Mouse (Mus musculus): ENCODE results near the gene Mast4. TPM values are rescaled to one million over a fixed set of nuclear protein-coding genes. Genes with fewer than 3 reads are reported as not detected.

Mast4 gene
- polyA plus RNA-seq, 1 experiment from 2014 or later, result 15.2 TPM

- H3K27me3 ChIP-seq, result no peaks in the 10 kb centered on the region
- H3K36me3 ChIP-seq (ENCODE audit: poor library complexity, severe bottlenecking), result no peaks in the 10 kb centered on the region
- no peaks in the 10 kb centered on the region for H3K9me3 ChIP-seq (replicated peaks)
- no peaks in the 10 kb centered on the region for H3K4me1 ChIP-seq
- H3K9ac ChIP-seq, result no peak overlapping the region
- no peak for ATAC-seq
- 79% methylated on average over 2 of the region's 2 CpGs for WGBS
- H3K4me3 ChIP-seq, result no peak overlapping the region
- no peak overlapping the region for H3K4me2 ChIP-seq
- H3K27ac ChIP-seq, result no peak overlapping the region
These were observed 608.4 kb downstream of the Mast4 start for GRCm38 (mm10) chr13:102725906-102726305.

DNA sequence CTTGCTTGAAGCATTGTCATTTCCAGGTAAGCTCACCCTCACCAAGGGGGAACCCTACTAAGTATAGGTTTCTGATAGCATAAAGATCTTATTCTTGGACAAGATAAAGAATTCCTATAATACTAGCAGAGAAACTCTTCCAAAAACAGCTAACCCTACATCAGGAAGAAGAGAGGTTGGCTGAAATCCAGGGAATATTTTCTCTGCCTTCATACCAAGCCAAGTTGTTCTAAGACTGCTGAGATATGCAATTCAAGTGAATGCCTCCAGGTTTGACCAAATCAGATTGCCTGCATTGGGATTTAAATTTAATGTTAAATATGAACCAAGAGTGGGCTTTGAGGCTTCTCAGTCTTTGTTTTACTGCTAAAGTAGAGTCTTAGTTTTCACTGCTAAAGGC is 608.9 kb downstream of the Mast4 start:
- no peaks in the 10 kb centered on the region for H3K9me3 ChIP-seq (replicated peaks)
- H3K4me1 ChIP-seq, result no peaks in the 10 kb centered on the region
- H3K27me3 ChIP-seq, result no peaks in the 10 kb centered on the region
- no peak overlapping the region for H3K4me2 ChIP-seq
- H3K27ac ChIP-seq, result no peak overlapping the region
- H3K9ac ChIP-seq, result no peak overlapping the region
- no peak for ATAC-seq
- no peaks in the 10 kb centered on the region for H3K36me3 ChIP-seq (ENCODE audit: poor library complexity, severe bottlenecking)
- H3K4me3 ChIP-seq, result no peak overlapping the region

GRCm38 (mm10) chr13:102716973-102717372 is 617.3 kb downstream of the Mast4 start:
- ATAC-seq, result no peak
- Histone ChIP-seq H3K36me3 (ENCODE audit: poor library complexity, severe bottlenecking) (no peaks in the 10 kb centered on the region), H3K27me3 (no peaks in the 10 kb centered on the region), H3K9me3 (replicated peaks) (no peaks in the 10 kb centered on the region), H3K4me3 (no peak overlapping the region), H3K9ac (no peak overlapping the region), H3K4me2 (no peak overlapping the region), H3K4me1 (no peaks in the 10 kb centered on the region), H3K27ac (no peak overlapping the region)
- WGBS, result 83% methylated on average over 1 of the region's 1 CpGs

- no peak overlapping the region for H3K4me3 ChIP-seq
- H3K27me3 ChIP-seq, result no peaks in the 10 kb centered on the region
- no peaks in the 10 kb centered on the region for H3K9me3 ChIP-seq (replicated peaks)
- H3K36me3 ChIP-seq (ENCODE audit: poor library complexity, severe bottlenecking), result no peaks in the 10 kb centered on the region
- WGBS, result 92% methylated on average over 3 of the region's 3 CpGs
- peaks cover 37% of the 10 kb centered on the region for H3K4me1 ChIP-seq
- H3K4me2 ChIP-seq, result no peak overlapping the region
- H3K27ac ChIP-seq, result no peak overlapping the region
- H3K9ac ChIP-seq, result no peak overlapping the region
- ATAC-seq, result no peak
These were observed 633.6 kb downstream of the Mast4 start for GRCm38 (mm10) chr13:102700744-102701143.

DNA sequence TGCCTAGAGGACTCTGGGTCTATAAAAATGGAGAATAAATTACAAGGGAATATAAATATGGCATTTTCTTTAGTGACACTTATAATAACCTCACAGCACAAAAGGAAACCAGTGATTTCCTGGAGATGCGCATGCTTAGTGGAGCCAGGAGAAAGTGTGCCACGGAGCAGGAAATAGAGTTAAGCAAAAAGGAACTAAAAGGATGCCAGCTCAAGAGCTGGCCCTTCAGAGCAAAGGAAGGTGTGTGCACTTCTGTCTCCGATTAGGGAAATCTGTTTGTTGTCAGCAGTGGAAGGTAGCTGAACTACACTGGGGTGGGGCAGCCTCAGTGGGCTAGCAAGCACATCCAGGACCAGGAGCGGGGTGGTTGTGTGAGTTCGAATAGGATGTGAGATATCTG is 634.1 kb downstream of the Mast4 start:
- ATAC-seq, result no peak
- H3K27ac ChIP-seq, result no peak overlapping the region
- no peak overlapping the region for H3K9ac ChIP-seq
- no peak overlapping the region for H3K4me2 ChIP-seq
- 88% methylated on average over 5 of the region's 5 CpGs for WGBS
- peaks cover 37% of the 10 kb centered on the region for H3K4me1 ChIP-seq
- H3K27me3 ChIP-seq, result no peaks in the 10 kb centered on the region
- no peaks in the 10 kb centered on the region for H3K9me3 ChIP-seq (replicated peaks)
- H3K36me3 ChIP-seq (ENCODE audit: poor library complexity, severe bottlenecking), result no peaks in the 10 kb centered on the region
- no peak overlapping the region for H3K4me3 ChIP-seq

DNA sequence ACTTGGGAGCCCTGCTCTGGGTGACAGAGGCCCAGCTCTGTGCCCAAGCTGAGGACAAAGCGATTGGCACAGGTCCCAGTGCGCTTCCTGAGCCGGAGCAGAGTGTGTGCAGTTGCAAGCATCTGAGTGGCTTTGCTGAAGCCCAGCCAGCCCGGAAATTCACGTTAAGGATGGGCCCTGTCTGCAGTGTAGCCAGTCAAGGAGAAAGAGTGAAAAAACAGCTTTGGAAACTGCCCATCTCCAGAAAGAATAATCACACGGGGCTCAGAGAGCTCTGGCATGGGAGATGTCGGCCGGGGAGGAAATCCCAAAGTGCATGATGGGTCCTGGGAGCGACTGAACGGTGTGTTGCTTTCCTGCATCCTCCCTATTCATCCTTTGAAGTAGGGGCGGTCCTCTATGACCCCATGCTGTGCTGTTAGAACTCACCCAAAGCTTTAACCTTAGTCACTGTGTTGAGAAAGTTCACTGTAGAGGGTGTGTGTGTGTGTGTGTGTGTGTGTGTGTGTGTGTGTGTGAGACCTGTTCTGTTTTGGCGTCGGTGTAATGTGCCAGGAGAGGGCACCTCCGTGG is 635.5 kb downstream of the Mast4 start:
- Histone ChIP-seq H3K9me3 (replicated peaks) (no peaks in the 10 kb centered on the region), H3K27ac (peak overlapping the region; percentile 90), H3K4me3 (peak overlapping the region; percentile 19), H3K27me3 (no peaks in the 10 kb centered on the region), H3K9ac (peak overlapping the region; percentile 39), H3K36me3 (ENCODE audit: poor library complexity, severe bottlenecking) (no peaks in the 10 kb centered on the region), H3K4me2 (peak overlapping the region; percentile 56), H3K4me1 (peaks cover 37% of the 10 kb centered on the region)
- ATAC-seq, result peak; percentile 96
- 12% methylated on average over 14 of the region's 14 CpGs for WGBS

DNA sequence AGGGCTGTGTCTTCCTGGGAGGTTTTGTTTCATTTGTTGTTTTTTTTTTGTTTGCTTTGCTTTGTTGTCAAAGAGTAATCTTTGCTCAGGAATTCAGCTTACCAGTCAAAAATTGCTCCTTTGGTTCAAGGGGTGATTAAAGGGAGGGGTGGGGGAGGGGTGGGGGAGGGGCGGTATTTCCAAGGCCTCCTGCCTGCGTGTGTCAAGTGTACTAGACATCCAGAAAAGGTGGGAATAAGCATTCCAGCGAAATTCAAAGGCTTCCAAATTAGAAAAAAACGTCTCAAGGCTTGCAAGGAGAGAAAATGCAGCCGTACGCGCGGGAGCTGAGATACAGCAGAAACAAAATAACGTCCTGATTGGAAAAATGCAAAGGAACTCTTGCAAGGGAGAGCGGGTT is 636.0 kb downstream of the Mast4 start:
- H3K4me3 ChIP-seq, result peak overlapping the region; percentile 19
- WGBS, result 6% methylated on average over 10 of the region's 10 CpGs
- H3K9ac ChIP-seq, result peak overlapping the region; percentile 39
- ATAC-seq, result peak; percentile 34
- peak overlapping the region; percentile 90 for H3K27ac ChIP-seq
- no peaks in the 10 kb centered on the region for H3K27me3 ChIP-seq
- H3K36me3 ChIP-seq (ENCODE audit: poor library complexity, severe bottlenecking), result no peaks in the 10 kb centered on the region
- peaks cover 37% of the 10 kb centered on the region for H3K4me1 ChIP-seq
- H3K9me3 ChIP-seq (replicated peaks), result no peaks in the 10 kb centered on the region
- H3K4me2 ChIP-seq, result peak overlapping the region; percentile 56

DNA sequence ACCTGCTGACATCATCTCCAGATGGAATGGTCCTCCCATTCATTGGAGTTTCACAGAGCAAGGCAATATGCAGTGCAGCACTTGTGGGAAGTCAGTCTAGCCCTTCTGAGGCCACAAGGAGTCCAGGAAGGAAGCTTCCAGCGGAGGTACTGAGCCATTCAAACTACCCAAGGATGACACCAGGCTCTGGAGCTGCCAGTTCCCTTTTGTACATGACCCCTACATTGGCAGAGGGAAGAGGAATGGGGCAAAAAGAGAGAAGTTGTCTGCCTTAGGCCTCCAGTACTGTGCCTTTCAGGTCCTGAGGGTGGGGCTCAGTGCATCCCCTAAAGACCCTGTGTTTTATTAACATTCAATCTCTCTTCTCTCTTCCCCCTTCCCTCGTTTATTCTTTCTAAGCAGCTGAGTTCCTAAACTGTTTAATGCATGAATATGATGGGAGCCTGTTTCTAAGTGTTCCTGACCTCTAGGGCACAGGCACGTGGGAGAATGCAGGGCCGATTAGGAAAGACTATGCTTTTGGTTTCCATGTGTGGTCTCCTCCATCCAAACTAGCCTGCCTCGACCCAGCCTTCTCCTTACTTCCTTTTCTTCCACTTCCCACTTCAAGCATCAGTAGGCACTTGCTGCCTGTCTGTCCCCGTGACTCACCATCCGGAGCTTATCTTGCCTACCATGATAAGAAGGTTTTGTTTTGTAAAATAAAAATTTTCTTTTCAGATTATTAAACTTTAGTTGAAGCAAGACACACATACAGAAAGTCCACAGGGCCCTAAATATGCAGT is 639.0 kb downstream of the Mast4 start:
- ATAC-seq, result no peak
- peaks cover 38% of the 10 kb centered on the region for H3K4me1 ChIP-seq
- no peaks in the 10 kb centered on the region for H3K27me3 ChIP-seq
- no peak overlapping the region for H3K9ac ChIP-seq
- 75% methylated on average over 7 of the region's 7 CpGs for WGBS
- H3K4me2 ChIP-seq, result no peak overlapping the region
- H3K4me3 ChIP-seq, result no peak overlapping the region
- H3K27ac ChIP-seq, result no peak overlapping the region
- H3K36me3 ChIP-seq (ENCODE audit: poor library complexity, severe bottlenecking), result no peaks in the 10 kb centered on the region
- H3K9me3 ChIP-seq (replicated peaks), result no peaks in the 10 kb centered on the region

DNA sequence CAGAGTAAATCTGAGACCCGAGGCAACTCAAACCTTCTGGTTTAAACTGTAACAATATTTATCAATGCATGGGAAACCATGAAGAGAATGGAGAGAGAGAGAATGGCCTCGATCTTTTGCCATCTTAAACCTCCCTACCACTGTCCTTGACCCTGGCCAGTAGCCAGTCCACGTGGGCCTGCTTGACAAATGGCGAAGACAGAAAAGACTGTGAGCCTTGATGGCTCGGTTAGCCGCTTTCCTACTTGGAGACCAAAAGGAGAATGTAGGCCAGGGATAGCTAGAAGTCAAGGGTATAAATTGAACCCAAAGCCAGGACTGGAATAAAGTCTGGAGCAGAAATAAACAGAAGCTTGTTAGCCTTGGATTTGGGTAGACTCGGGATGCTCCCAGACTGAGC is 640.1 kb downstream of the Mast4 start:
- 94% methylated on average over 7 of the region's 7 CpGs for WGBS
- Histone ChIP-seq H3K27me3 (no peaks in the 10 kb centered on the region), H3K4me1 (peaks cover 28% of the 10 kb centered on the region), H3K9me3 (replicated peaks) (no peaks in the 10 kb centered on the region), H3K4me3 (no peak overlapping the region), H3K36me3 (ENCODE audit: poor library complexity, severe bottlenecking) (no peaks in the 10 kb centered on the region), H3K4me2 (no peak overlapping the region), H3K27ac (no peak overlapping the region), H3K9ac (no peak overlapping the region)
- no peak for ATAC-seq

- no peak within 1 kb of the TSS for H3K9ac ChIP-seq
- H3K4me2 ChIP-seq, result no peak within 1 kb of the TSS
- WGBS, result 83% methylated on average over 8 of the region's 8 CpGs
- H3K27ac ChIP-seq, result no peak within 1 kb of the TSS
- peaks cover 20% of the 10 kb centered on the region for H3K4me1 ChIP-seq
- no peaks in the 10 kb centered on the region for H3K9me3 ChIP-seq (replicated peaks)
- H3K4me3 ChIP-seq, result no peak within 1 kb of the TSS
- no peak for ATAC-seq
- H3K36me3 ChIP-seq (ENCODE audit: poor library complexity, severe bottlenecking), result no peaks in the 10 kb centered on the region
- H3K27me3 ChIP-seq, result no peaks in the 10 kb centered on the region
These were observed 640.9 kb downstream of the Mast4 start, which contains the start of gene Cd180 for GRCm38 (mm10) chr13:102693341-102693801. Cd180 (plus strand) TSS chr13:102693558.

DNA sequence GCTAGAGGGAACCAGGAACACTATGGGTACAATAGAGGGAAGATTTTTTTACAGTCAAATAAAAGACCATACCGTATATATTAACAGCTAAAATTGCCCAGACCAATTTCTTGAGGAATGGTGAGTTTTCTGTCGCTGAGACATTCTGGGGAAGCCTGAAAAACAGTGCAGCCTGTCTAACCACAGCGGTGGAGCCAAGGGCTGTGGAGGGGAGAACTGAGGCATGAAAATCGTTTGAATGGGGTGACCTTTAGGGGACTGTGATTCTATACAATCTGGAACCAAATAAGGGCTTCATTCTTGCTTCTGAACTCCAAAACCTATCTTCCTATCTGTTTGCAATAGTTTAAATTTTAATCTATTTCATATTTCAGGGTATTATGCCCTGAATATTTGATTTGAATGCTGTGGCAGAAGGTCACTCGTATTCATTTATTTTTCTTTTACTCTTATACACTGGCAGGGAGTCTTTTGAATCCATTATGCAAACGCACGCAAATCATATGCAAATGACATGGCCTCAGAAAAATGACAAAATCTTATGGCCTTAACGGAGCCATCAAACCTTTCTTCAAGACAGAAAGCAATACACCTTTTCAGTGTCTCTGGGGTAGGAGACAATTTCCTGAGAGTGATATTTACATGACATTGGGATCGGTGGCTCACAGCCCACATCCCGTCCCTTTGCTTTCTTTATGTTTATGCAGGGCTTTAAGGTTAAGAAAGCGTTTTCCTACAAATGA is 642.7 kb downstream of the Mast4 start:
- Histone ChIP-seq H3K9me3 (replicated peaks) (no peaks in the 10 kb centered on the region), H3K4me1 (peaks cover 14% of the 10 kb centered on the region), H3K9ac (no peak overlapping the region), H3K4me3 (no peak overlapping the region), H3K36me3 (ENCODE audit: poor library complexity, severe bottlenecking) (no peaks in the 10 kb centered on the region), H3K4me2 (no peak overlapping the region), H3K27me3 (no peaks in the 10 kb centered on the region), H3K27ac (no peak overlapping the region)
- WGBS, result 49% methylated on average over 11 of the region's 11 CpGs
- no peak for ATAC-seq

GRCm38 (mm10) chr13:102690184-102690583 is 644.1 kb downstream of the Mast4 start:
- H3K9ac ChIP-seq, result no peak overlapping the region
- 95% methylated on average over 5 of the region's 5 CpGs for WGBS
- H3K27ac ChIP-seq, result no peak overlapping the region
- H3K27me3 ChIP-seq, result no peaks in the 10 kb centered on the region
- no peaks in the 10 kb centered on the region for H3K9me3 ChIP-seq (replicated peaks)
- peaks cover 14% of the 10 kb centered on the region for H3K4me1 ChIP-seq
- no peaks in the 10 kb centered on the region for H3K36me3 ChIP-seq (ENCODE audit: poor library complexity, severe bottlenecking)
- no peak for ATAC-seq
- no peak overlapping the region for H3K4me3 ChIP-seq
- H3K4me2 ChIP-seq, result no peak overlapping the region
